Mouse (Mus musculus) myocyte (in vitro differentiated cells): ENCODE data around the gene Tesk2. TPM values are rescaled to one million over a fixed set of nuclear protein-coding genes. Genes with fewer than 3 reads are reported as not detected.

Experiments
- H3K27me3 ChIP-seq: one replicate; pipeline ENCODE4 v1.6.1; 2011; ENCODE audit not compliant: control insufficient read depth, insufficient read depth, insufficient read length
- H3K36me3 ChIP-seq: one replicate; pipeline ENCODE4 v1.6.1; 2011; ENCODE audit not compliant: control insufficient read depth, insufficient read depth
- H3K4me2 ChIP-seq: one replicate; pipeline ENCODE4 v1.6.1; 2011; ENCODE audit warnings: low read depth, control low read depth
- H3K4me3 ChIP-seq: one replicate; pipeline ENCODE4 v1.5.1; 2011; ENCODE audit warnings: mild to moderate bottlenecking, control low read depth, moderate library complexity
- H3K79me2 ChIP-seq: one replicate; pipeline ENCODE4 v1.6.1; 2011; ENCODE audit not compliant: control insufficient read depth, insufficient read depth
- H3ac ChIP-seq: one replicate; pipeline ENCODE4 v1.6.1; 2011; ENCODE audit not compliant: control insufficient read depth, insufficient read length
- CEBPB ChIP-seq: IDR thresholded peaks from 2 replicates; pipeline ENCODE4 v1.6.1; 2011; ENCODE audit warnings: mild to moderate bottlenecking, moderate library complexity; ENCODE audit not compliant: poor library complexity, insufficient read depth, severe bottlenecking
- E2F4 ChIP-seq: IDR thresholded peaks from one replicate; pipeline ENCODE4 v1.6.1; 2011; ENCODE audit warnings: mild to moderate bottlenecking, control low read depth, moderate library complexity; ENCODE audit not compliant: insufficient read depth
- MAX ChIP-seq: IDR thresholded peaks from one replicate; pipeline ENCODE4 v1.6.1; 2011; ENCODE audit warnings: low read depth, mild to moderate bottlenecking, control low read depth
- MYOD1 ChIP-seq, 3 experiments: IDR thresholded peaks; one replicate each; pipeline ENCODE4 v1.6.1; 2011; ENCODE audit warnings: control low read depth in 2 of 3, low read depth in 2 of 3, mild to moderate bottlenecking in 2 of 3, moderate library complexity in 1 of 3; ENCODE audit not compliant: insufficient read length in 2 of 3, control insufficient read depth in 1 of 3
- MYOG ChIP-seq, 3 experiments: IDR thresholded peaks; one replicate each; pipeline ENCODE4 v1.6.1; 2011; ENCODE audit warnings: control low read depth in 2 of 3, low read depth in 2 of 3, mild to moderate bottlenecking in 2 of 3; ENCODE audit not compliant: insufficient read length in 2 of 3, control insufficient read depth in 1 of 3, insufficient read depth in 1 of 3
- POLR2A ChIP-seq: IDR thresholded peaks from one replicate; pipeline ENCODE4 v1.6.1; 2011; ENCODE audit warnings: low read depth, mild to moderate bottlenecking, control low read depth, moderate library complexity; ENCODE audit not compliant: insufficient read length
- POLR2AphosphoS2 ChIP-seq: IDR thresholded peaks from one replicate; pipeline ENCODE4 v1.6.1; 2011; ENCODE audit warnings: low read depth, control low read depth; ENCODE audit not compliant: insufficient read length
- REST ChIP-seq: IDR thresholded peaks from one replicate; pipeline ENCODE4 v1.6.1; 2011; ENCODE audit warnings: mild to moderate bottlenecking, control low read depth, moderate library complexity; ENCODE audit not compliant: insufficient read depth, insufficient read length
- SRF ChIP-seq: IDR thresholded peaks from one replicate; pipeline ENCODE4 v1.6.1; 2011; ENCODE audit warnings: low read depth; ENCODE audit not compliant: control insufficient read depth, insufficient read length
- TCF12 ChIP-seq: IDR thresholded peaks from one replicate; pipeline ENCODE4 v1.6.1; 2011; ENCODE audit warnings: mild to moderate bottlenecking, control low read depth; ENCODE audit not compliant: poor library complexity, insufficient read depth, severe bottlenecking
- TCF3 ChIP-seq: IDR thresholded peaks from one replicate; pipeline ENCODE4 v1.6.1; 2011; ENCODE audit warnings: low read depth, control low read depth; ENCODE audit not compliant: insufficient read length
- USF1 ChIP-seq: IDR thresholded peaks from one replicate; pipeline ENCODE4 v1.6.1; 2011; ENCODE audit warnings: low read depth, mild to moderate bottlenecking, control low read depth, moderate library complexity
- polyA plus RNA-seq: library from polyadenylated mRNA; unstranded; fragments of >200 nt; fragmentation: generic; extraction: Trizol; gene quantifications from one replicate; pipeline ENCODE4 v1.2.1, GENCODE M21; 2012; ENCODE audit warnings: missing spikeins

The Tesk2 gene
- polyA plus RNA-seq, 1 experiment = 3.8 TPM

DNA sequence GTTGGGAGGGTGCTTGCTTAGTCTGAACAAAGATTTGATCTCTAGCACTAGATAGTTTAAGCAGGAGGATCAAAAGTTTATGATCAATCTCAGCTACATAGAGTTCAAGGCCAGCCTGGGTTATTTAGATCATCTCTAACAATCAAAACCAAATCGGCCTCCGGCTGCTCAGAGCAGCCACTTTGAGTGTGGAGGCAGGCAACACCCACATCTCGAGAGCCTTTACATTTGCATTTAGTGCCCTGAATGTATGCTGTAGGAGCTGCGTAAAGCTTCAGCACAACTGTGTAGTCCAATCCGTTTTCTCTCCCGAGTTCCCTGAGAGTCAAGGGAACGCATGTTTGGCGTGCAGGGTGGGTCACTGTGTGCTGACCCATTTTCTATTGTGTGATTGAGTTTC is 71.7 kb downstream of the Tesk2 start:
- H3K4me3 ChIP-seq = no peak overlapping the region
- H3K4me2 ChIP-seq = no peak overlapping the region
- no peak overlapping the region for H3ac ChIP-seq
- no peaks in the 10 kb centered on the region for H3K79me2 ChIP-seq
- TF ChIP-seq REST = no peak
- TF ChIP-seq POLR2AphosphoS2 = no peak
- no peak for TF ChIP-seq MAX
- no peak for TF ChIP-seq SRF
- no peak for TF ChIP-seq MYOG (IDR thresholded peaks at IDR 0.05; ENCODE audit: control insufficient read depth in 1 of 3, insufficient read depth in 1 of 3, insufficient read length in 2 of 3, low read depth in 2 of 3)
- TF ChIP-seq POLR2A = no peak
- no peak for TF ChIP-seq TCF3
- TF ChIP-seq MYOD1 (IDR thresholded peaks at IDR 0.05; ENCODE audit: control insufficient read depth in 1 of 3, insufficient read length in 2 of 3, low read depth in 2 of 3) = no peak
- TF ChIP-seq TCF12 = no peak
- TF ChIP-seq USF1 = no peak
- TF ChIP-seq CEBPB = no peak
- no peak for TF ChIP-seq E2F4
- H3K27me3 ChIP-seq = no peaks in the 10 kb centered on the region
- H3K36me3 ChIP-seq = no peaks in the 10 kb centered on the region

DNA sequence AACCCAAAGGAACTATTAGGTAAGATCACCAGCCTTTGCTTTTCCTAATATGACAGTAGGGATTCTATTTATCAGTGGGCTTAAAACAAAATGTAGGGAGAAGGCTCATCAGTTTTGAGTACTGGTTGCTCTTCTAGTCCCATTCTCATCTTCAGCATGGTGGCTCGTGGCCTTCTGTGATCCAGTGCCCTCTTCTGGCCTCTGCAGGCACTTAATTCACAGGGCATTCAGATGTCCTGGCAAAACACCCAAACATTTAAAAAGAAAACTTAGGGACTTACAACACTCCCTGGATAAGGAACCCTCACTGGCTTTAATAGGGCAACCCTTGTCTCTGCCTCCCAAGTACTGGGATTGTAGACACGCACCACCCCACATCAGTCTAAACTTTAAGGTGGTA is 73.5 kb downstream of the Tesk2 start:
- no peaks in the 10 kb centered on the region for H3K36me3 ChIP-seq
- no peaks in the 10 kb centered on the region for H3K79me2 ChIP-seq
- no peak overlapping the region for H3K4me2 ChIP-seq
- H3ac ChIP-seq = no peak overlapping the region
- no peaks in the 10 kb centered on the region for H3K27me3 ChIP-seq
- TF ChIP-seq E2F4 = no peak
- no peak for TF ChIP-seq TCF3
- TF ChIP-seq MYOG (IDR thresholded peaks at IDR 0.05; ENCODE audit: control insufficient read depth in 1 of 3, insufficient read depth in 1 of 3, insufficient read length in 2 of 3, low read depth in 2 of 3) = no peak
- TF ChIP-seq USF1 = no peak
- TF ChIP-seq MYOD1 (IDR thresholded peaks at IDR 0.05; ENCODE audit: control insufficient read depth in 1 of 3, insufficient read length in 2 of 3, low read depth in 2 of 3) = no peak
- TF ChIP-seq POLR2A = no peak
- TF ChIP-seq MAX = no peak
- no peak for TF ChIP-seq SRF
- TF ChIP-seq TCF12 = no peak
- TF ChIP-seq REST = no peak
- TF ChIP-seq POLR2AphosphoS2 = no peak
- TF ChIP-seq CEBPB = no peak
- H3K4me3 ChIP-seq = no peak overlapping the region

DNA sequence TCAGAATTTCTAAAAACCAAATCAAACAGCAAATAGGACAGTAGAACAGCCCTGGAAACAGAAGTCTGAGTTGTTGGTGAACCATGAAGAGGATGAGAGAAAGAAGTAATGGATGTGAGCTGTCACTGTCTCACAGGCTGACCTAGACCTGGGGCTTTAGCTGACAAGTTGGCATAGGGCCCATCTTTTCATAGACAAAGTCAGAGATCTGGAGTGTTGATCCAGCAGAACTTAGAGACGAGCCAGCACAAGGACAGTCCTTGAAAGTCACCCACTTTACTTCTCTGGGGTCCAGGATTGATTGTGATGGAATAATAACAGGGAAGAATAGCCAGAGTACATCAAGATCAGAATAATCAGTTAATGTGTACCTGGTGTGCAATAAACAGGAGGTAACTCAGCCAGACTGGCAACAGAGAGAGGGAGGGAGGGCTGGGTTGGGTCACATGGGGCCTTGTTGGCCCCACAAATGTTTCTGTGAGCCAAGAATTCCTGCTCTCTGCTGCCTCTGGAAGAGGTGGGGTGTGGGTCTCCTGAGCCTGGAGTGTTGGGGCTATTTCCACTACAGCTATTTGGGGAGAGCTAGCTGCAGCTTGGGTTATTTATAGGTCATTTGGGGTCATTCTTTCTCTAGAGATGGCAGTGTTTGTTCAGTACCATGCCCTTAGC is 75.8 kb downstream of the Tesk2 start:
- Histone ChIP-seq H3K36me3 (no peaks in the 10 kb centered on the region), H3ac (no peak overlapping the region), H3K27me3 (no peaks in the 10 kb centered on the region), H3K4me2 (no peak overlapping the region), H3K4me3 (no peak overlapping the region), H3K79me2 (no peaks in the 10 kb centered on the region)
- TF ChIP-seq SRF (no peak), POLR2AphosphoS2 (no peak), E2F4 (no peak), CEBPB (no peak), TCF3 (no peak), TCF12 (no peak), MYOG (IDR thresholded peaks at IDR 0.05; ENCODE audit: control insufficient read depth in 1 of 3, insufficient read depth in 1 of 3, insufficient read length in 2 of 3, low read depth in 2 of 3) (no peak), USF1 (no peak), POLR2A (no peak), REST (no peak), MYOD1 (IDR thresholded peaks at IDR 0.05; ENCODE audit: control insufficient read depth in 1 of 3, insufficient read length in 2 of 3, low read depth in 2 of 3) (no peak), MAX (no peak)

DNA sequence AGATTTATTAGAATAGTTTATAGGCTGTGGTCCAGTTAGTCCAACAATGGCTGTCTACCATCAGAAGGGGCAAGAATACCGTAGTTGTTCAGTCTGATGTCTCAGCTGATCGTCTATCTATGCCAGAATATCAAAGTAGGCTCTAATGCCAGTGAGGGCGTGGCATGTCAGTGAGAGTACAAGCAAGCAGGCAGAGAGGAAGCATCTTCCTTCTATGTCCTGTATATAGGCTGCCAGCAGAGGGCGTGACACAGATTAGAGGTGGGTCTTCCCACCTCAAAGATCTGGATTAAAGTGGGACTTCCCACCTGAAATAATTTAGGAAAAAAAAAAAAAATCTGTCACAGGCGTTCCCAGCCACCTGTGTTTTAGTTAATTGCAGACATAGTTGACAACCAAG is 79.2 kb downstream of the Tesk2 start:
- Histone ChIP-seq H3K36me3 (peaks cover 14% of the 10 kb centered on the region), H3K27me3 (no peaks in the 10 kb centered on the region), H3K4me3 (no peak overlapping the region), H3ac (no peak overlapping the region), H3K4me2 (no peak overlapping the region), H3K79me2 (peaks cover 4% of the 10 kb centered on the region)
- TF ChIP-seq POLR2A (no peak), CEBPB (no peak), POLR2AphosphoS2 (no peak), USF1 (no peak), E2F4 (no peak), MYOG (IDR thresholded peaks at IDR 0.05; ENCODE audit: control insufficient read depth in 1 of 3, insufficient read depth in 1 of 3, insufficient read length in 2 of 3, low read depth in 2 of 3) (no peak), REST (no peak), MAX (no peak), MYOD1 (IDR thresholded peaks at IDR 0.05; ENCODE audit: control insufficient read depth in 1 of 3, insufficient read length in 2 of 3, low read depth in 2 of 3) (no peak), SRF (no peak), TCF3 (no peak), TCF12 (no peak)
